Mouse (Mus musculus): Measurements from ENCODE around the gene Sirt3.

Sirt3 gene

GRCm38 (mm10) chr7:140848591-140848990, 33.5 kb downstream of the Sirt3 start:
- no peak for DNase-seq (ENCODE audit: low spot score in 2 of 2)

DNA sequence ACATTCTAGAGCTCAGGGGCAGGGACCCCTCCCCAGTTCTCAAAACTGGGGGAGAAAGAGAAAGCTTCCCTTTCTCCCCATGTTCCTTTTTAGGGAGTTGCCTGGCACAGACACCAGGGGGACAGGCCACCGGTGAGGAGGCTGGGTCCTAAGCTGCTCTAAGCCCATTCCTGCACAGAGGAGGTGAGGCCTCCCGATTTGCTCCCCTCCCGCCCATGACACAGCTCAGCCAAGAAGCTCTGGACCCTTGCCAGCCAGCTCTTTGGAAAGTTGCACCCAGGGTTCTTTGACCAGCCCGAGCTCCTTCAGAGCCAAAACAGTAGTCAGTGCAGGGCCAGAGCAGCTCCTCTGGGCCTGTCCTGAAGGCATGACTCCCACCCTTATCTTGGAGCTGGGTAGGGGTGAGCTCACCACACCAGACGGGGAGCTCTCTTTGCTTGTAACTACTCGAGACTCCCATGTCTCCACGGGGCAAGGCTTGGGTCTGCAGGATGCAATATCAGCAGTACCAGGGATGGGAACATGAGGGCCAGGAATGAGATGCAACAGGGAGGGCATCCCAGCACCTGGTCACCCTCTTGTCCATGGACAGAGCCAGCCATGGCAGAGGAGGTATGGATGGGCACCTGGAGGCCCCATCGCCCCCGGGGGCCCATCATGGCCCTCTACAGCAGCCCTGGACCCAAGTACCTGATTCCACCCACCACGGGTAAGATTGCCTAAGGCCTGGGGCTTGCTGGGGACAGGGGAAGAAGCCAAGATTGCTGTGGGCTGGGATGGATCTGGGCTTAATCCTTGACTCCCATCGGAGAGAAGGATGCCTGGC, 34.1 kb downstream of the Sirt3 start, which contains the start of gene Odf3:
Gene Odf3 (plus strand): TSS at position 51 of the 826 bp plus-strand sequence.
- DNase-seq (ENCODE audit: low spot score in 2 of 2) = no peak

DNA sequence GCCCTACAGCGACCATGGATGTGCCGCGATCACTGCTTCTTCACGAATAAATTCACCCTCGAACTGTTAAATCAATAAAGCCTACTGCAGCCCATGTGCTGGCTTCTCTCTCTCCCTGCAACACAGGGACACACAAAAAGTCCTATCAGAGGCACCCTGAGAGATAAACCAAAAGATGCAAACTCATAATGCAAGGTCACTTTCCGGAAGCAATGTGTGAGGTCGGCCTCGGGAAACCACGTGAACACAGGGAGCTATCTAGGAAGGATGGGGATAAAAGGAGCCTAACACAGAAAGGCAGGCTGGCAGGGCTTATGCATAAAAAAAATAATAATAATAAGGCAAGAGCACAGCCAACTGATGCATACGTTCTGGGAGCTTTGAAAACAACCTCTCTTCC, 35.4 kb downstream of the Sirt3 start:
- no peak for DNase-seq (ENCODE audit: low spot score in 2 of 2)

GRCm38 (mm10) chr7:140845683-140846082, 36.4 kb downstream of the Sirt3 start:
- DNase-seq (ENCODE audit: low spot score in 2 of 2) = no peak

- DNase-seq (ENCODE audit: low spot score in 2 of 2) = peak; percentile 65 to 90
Observed at GRCm38 (mm10) chr7:140844905-140845665, 37.0 kb downstream of the Sirt3 start, which contains the start of gene Scgb1c1. TSS of gene Scgb1c1 (plus strand) at chr7:140845547.

- DNase-seq (ENCODE audit: low spot score in 2 of 2) = no peak
Observed at GRCm38 (mm10) chr7:140843806-140844205, 38.3 kb downstream of the Sirt3 start.

DNA sequence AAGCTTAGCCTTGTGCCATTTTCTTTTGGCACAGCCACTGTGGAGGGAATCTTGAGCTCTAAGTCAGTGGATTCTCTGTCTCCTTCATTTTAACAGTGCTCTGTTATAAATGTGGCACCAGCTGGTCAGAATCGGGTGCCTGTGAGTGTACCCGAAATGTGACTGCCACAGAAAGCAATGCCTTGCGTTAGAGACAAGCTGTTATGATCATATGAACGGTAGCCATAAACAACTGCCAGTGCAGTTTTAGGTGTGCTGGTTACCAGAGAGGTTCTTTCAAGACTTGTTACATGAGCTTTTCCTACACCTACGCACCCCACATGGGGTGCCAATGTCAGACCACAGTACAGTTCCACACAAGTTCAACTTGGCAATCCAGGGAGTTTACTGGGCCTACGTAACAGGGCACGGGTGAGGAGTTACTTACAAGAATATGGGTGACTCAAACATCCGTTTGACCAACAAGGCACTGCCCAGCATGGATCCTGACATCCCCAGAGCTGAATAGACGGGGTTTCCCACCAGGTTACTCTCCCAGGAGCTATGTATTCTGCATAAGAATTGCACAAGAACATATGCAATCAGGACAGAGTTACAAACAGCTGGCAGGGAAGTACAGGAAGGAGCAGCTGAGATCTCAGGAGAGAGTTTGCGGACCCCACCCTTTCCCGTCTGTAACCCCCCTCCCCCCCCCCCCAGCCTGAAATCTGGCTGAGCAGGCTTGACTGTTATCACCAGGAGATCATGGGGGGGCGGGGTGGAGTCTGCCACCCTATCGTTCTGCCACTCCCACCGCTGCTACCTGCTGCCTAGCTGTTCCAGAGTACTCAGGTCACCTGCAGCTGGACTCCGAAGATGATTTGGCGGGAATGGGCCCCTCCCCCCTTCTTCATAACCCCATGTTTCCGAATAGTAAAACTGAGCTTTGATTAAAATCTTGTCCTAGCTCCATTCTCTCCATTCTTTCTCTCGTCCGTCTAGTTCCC, 41.1 kb downstream of the Sirt3 start:
- no peak for DNase-seq (ENCODE audit: low spot score in 2 of 2)

- no peak for DNase-seq (ENCODE audit: low spot score in 2 of 2)
Observed at GRCm38 (mm10) chr7:140839556-140839955, 42.6 kb downstream of the Sirt3 start.

GRCm38 (mm10) chr7:140836243-140837115, 45.6 kb downstream of the Sirt3 start:
- peak in 1 of 2 experiments; percentile 37 for DNase-seq (ENCODE audit: low spot score in 2 of 2)

- DNase-seq (ENCODE audit: low spot score in 2 of 2) = no peak
Observed at GRCm38 (mm10) chr7:140835758-140836087, 46.4 kb downstream of the Sirt3 start.

GRCm38 (mm10) chr7:140834968-140835757, 46.9 kb downstream of the Sirt3 start, which contains the start of gene Urah:
TSS of gene Urah (plus strand) at chr7:140835018.
- DNase-seq (ENCODE audit: low spot score in 2 of 2) = no peak

GRCm38 (mm10) chr7:140833341-140833740, 48.8 kb downstream of the Sirt3 start:
- no peak for DNase-seq (ENCODE audit: low spot score in 2 of 2)

- no peak for DNase-seq (ENCODE audit: low spot score in 2 of 2)
Observed at GRCm38 (mm10) chr7:140831447-140831846, 50.7 kb downstream of the Sirt3 start.

DNA sequence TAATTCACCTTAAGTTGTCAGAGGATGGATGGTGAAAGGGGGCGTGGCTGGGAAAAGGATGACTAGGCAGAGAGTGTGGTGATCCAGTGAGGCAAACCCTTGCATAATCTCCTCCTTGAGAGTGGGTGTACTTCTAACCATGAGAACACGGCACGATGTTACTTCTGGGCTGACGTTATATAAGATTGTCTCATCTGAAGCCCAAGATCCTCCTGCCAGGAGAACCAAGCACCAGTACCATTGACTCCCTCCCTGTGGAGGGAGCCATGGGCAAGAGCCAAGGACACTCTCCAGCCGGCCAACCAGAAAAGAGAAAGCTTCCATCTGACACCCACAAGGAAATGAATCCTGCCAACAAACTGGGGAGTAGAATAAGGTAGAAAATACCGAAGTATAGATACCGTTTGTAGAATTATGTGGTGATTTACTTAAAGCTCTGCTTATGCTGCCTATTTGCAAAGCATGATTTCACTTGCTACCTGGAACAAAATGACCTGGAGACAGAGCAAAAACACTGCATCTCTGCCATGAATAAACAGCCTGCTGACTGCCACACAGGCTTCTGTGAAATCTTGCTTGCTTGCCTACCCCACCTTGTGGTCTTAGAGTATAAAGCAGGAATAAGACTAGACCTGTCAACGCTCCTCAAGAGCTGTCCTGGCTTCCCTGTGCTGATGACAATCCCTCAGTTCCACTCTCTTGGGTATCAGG, 53.8 kb downstream of the Sirt3 start:
- DNase-seq (ENCODE audit: low spot score in 2 of 2) = no peak

DNA sequence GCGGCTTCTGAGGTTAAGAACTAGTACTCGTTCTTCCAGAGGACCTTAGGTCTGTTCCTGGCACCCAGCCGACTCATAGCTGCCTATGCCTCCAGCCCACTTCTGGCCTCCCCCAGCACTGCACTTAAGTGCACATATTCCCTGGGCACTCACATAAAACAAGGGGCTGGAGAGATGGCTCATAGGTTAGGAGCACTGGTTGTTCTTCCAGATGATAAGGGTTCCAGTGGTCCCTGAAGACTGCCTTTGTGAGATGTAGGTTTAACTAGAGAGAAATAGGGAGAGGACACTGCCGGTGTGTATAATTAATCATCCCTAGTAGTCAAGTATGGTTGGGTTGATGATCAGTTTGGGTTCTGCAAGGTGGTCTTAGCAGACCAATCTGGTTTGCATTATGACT, 59.4 kb downstream of the Sirt3 start:
- DNase-seq (ENCODE audit: low spot score in 2 of 2) = no peak

DNA sequence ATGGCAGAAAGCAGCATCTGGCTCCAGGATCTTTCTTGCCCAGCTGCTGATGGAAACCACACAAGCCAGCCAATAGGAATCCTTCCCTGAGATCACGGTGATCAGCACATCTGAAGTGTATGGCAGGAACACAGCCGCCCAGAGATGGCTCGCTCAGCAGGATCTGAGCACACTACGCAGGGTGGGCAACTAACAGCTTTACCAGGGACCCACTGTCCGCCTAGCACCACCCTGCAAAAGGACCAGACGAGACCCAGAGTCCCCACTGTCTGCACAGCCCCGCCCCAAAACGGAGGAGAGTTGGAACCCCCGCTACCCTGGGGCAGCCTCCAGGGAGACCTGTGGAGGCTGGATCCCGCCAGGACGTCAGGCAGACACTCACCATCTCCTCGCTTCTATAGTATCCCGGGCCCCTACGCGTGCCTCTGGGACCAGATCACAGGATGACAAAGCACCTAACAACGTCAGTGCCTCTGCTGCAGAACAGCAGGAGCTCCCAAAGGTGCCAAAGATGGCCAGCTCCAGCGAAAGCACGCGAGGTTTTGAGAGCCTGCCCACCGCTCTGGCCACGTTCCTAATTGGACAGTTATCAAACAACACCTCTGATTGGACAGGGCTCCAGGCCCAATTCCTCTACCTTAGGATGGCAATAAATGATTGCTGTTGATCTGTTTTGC, 60.3 kb downstream of the Sirt3 start, which contains the start of gene Zfp941:
Gene Zfp941 (minus strand): TSS at position 526 of the 677 bp plus-strand sequence.
- DNase-seq (ENCODE audit: low spot score in 2 of 2) = peak; percentile 48 to 71

DNA sequence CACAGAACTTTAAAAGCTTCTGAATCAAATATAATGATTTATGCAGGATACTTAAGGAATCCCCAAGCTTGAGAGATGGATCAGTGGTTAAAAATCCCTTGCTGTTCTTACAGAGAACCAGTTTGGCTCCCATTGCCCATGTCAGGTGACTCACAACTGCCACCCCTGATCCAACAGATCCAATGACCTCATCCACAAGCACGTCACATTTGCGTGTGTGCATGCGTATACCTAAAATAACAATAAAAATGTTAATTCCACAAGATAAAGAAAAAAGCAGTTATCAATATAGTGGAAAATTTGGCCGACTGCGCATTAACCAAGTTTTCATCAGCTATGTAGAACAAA, 60.8 kb downstream of the Sirt3 start:
- no peak for DNase-seq (ENCODE audit: low spot score in 2 of 2)

DNA sequence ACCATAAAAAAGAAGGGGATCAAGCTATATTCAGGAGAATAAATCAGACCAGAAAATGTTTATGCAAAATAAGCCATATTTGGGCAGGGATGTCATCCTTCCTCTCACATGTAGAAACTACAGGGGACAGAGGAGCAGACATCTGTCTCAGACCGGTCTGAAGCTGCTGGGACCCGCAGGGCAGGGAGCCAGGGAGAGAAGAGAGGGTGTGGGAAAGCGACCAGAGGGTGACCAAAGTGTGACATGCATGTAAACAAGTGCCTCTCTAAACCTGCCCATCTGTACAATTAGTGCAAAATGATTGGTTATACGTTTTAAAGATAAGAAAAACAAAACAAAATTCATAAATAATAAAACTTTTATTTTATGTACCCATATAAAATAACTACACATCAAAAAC, 61.9 kb downstream of the Sirt3 start:
- no peak for DNase-seq (ENCODE audit: low spot score in 2 of 2)
